Mouse (Mus musculus) heart, adult 11 months (tissue): ENCODE measurements around the gene Hist1h3c.
A peak's percentile ranks its signal among the peaks of the same experiment; 100 is the strongest.
"Not testable (repeated sequence)": the region's sequence is repeated elsewhere in the genome, so short reads cannot be mapped to it uniquely, and the experiment has no call there.

Experiments
- DNase-seq: peaks from one replicate; pipeline ENCODE4 v3.0.0; 2022

The Hist1h3c gene

GRCm38 (mm10) chr13:23745381-23746161 lies at the start of gene Hist1h3c:
Hist1h3c (minus strand) TSS chr13:23745602.
- peak; percentile 98 for DNase-seq

GRCm38 (mm10) chr13:23792520-23792919 lies 47.1 kb upstream of the Hist1h3c start:
- no peak for DNase-seq

- DNase-seq, result peak; percentile 72
Measured at GRCm38 (mm10) chr13:23779025-23779424, 33.6 kb upstream of the Hist1h3c start.

- DNase-seq, result peak; percentile 69
Measured at GRCm38 (mm10) chr13:23778339-23778738, 32.9 kb upstream of the Hist1h3c start.

- peak; percentile 95 for DNase-seq
Measured at GRCm38 (mm10) chr13:23772561-23773313, 27.3 kb upstream of the Hist1h3c start.

- DNase-seq, result not testable (repeated sequence)
Measured at GRCm38 (mm10) chr13:23769613-23770012, 24.2 kb upstream of the Hist1h3c start, which contains the start of gene Trim38. Trim38 (plus strand) TSS chr13:23769913.

GRCm38 (mm10) chr13:23768834-23769397 lies 23.5 kb upstream of the Hist1h3c start:
- peak; percentile 56 for DNase-seq

GRCm38 (mm10) chr13:23766772-23767171 lies 21.4 kb upstream of the Hist1h3c start:
- no peak for DNase-seq

GRCm38 (mm10) chr13:23765172-23765513 lies 19.7 kb upstream of the Hist1h3c start:
- no peak for DNase-seq

GRCm38 (mm10) chr13:23764324-23765171 lies 19.1 kb upstream of the Hist1h3c start:
- peak; percentile 57 for DNase-seq

GRCm38 (mm10) chr13:23763586-23764323 lies 18.4 kb upstream of the Hist1h3c start, which contains the start of gene Hist1h1a:
Hist1h1a (plus strand) TSS chr13:23763666.
- peak; percentile 98 for DNase-seq

GRCm38 (mm10) chr13:23763242-23763585 lies 17.8 kb upstream of the Hist1h3c start:
- no peak for DNase-seq

GRCm38 (mm10) chr13:23761871-23762821 lies 16.7 kb upstream of the Hist1h3c start, which contains the start of gene Hist1h3a:
Hist1h3a (minus strand) TSS chr13:23762386.
- DNase-seq, result peak; percentile 96

GRCm38 (mm10) chr13:23760972-23761864 lies 15.8 kb upstream of the Hist1h3c start, which contains the start of gene Hist1h4a:
Hist1h4a (minus strand) TSS chr13:23761230.
- peak; percentile 100 for DNase-seq

GRCm38 (mm10) chr13:23760240-23760971 lies 15.0 kb upstream of the Hist1h3c start:
- no peak for DNase-seq

GRCm38 (mm10) chr13:23759916-23760239 lies 14.5 kb upstream of the Hist1h3c start:
- no peak for DNase-seq

- no peak for DNase-seq
Measured at GRCm38 (mm10) chr13:23759251-23759771, 13.9 kb upstream of the Hist1h3c start.

GRCm38 (mm10) chr13:23757921-23758320 lies 12.5 kb upstream of the Hist1h3c start:
- no peak for DNase-seq
